Mouse (Mus musculus): ENCODE data around the gene Ccdc155. TPM values are rescaled to one million over a fixed set of nuclear protein-coding genes. Genes with fewer than 3 reads are reported as not detected.

Gene Ccdc155
- polyA plus RNA-seq, 1 experiment from 2014 or later: 0.36 TPM

- H3K4me2 ChIP-seq (ENCODE audit: low read length): peak overlapping the region; percentile 73
- no peak overlapping the region for H3K27ac ChIP-seq
- peak; percentile 75 for ATAC-seq (replicated peaks; ENCODE audit: low FRiP score, low read depth)
- H3K27me3 ChIP-seq (ENCODE audit: insufficient read depth, low read length): peaks cover 28% of the 10 kb centered on the region
- H3K9me3 ChIP-seq (replicated peaks; ENCODE audit: low read length): no peaks in the 10 kb centered on the region
- DNase-seq (ENCODE audit: low spot score): peak; percentile 98
- H3K4me3 ChIP-seq (replicated peaks; ENCODE audit: low read depth, low read length): peak overlapping the region; percentile 29
- peak; percentile 82 for TF ChIP-seq CTCF (IDR thresholded peaks at IDR 0.05; ENCODE audit: low read depth)
- H3K4me1 ChIP-seq (replicated peaks; ENCODE audit: insufficient read depth, low read length): peaks cover 5% of the 10 kb centered on the region; the same call in 1 of the 2 replicates
- peak overlapping the region; percentile 23; the same call in 1 of the 2 replicates for H3K9ac ChIP-seq (ENCODE audit: low read depth, low read length)
- 4% methylated on average over 35 of the region's 35 CpGs for WGBS
- 0 out of 2 replicates have a peak, but pooled peaks cover 13% of the 10 kb centered on the region for H3K36me3 ChIP-seq (ENCODE audit: insufficient read depth, low read length)
Observed at GRCm38 (mm10) chr7:45161612-45162473, 42.8 kb downstream of the Ccdc155 start.

- Histone ChIP-seq H3K9me3 (replicated peaks; ENCODE audit: low read length) (no peaks in the 10 kb centered on the region), H3K27me3 (ENCODE audit: insufficient read depth, low read length) (peaks cover 20% of the 10 kb centered on the region), H3K4me3 (replicated peaks; ENCODE audit: low read depth, low read length) (no peak overlapping the region), H3K9ac (ENCODE audit: low read depth, low read length) (no peak overlapping the region), H3K4me1 (replicated peaks; ENCODE audit: insufficient read depth, low read length) (peaks cover 5% of the 10 kb centered on the region; the same call in 1 of the 2 replicates), H3K4me2 (ENCODE audit: low read length) (no peak overlapping the region), H3K36me3 (ENCODE audit: insufficient read depth, low read length) (peaks cover 13% of the 10 kb centered on the region; the same call in 1 of the 2 replicates), H3K27ac (no peak overlapping the region)
- 90% methylated on average over 3 of the region's 3 CpGs for WGBS
- no peak for TF ChIP-seq CTCF (IDR thresholded peaks at IDR 0.05; ENCODE audit: low read depth)
- DNase-seq (ENCODE audit: low spot score) (no peak), ATAC-seq (replicated peaks; ENCODE audit: low FRiP score, low read depth) (no peak)
Observed at GRCm38 (mm10) chr7:45160866-45161265, 43.8 kb downstream of the Ccdc155 start.

- ATAC-seq (replicated peaks; ENCODE audit: low FRiP score, low read depth): no peak
- DNase-seq (ENCODE audit: low spot score): no peak
- Histone ChIP-seq H3K4me2 (ENCODE audit: low read length) (no peak overlapping the region), H3K27me3 (ENCODE audit: insufficient read depth, low read length) (peaks cover 20% of the 10 kb centered on the region), H3K4me1 (replicated peaks; ENCODE audit: insufficient read depth, low read length) (peaks cover 5% of the 10 kb centered on the region; the same call in 1 of the 2 replicates), H3K4me3 (replicated peaks; ENCODE audit: low read depth, low read length) (no peak overlapping the region), H3K9me3 (replicated peaks; ENCODE audit: low read length) (no peaks in the 10 kb centered on the region), H3K27ac (no peak overlapping the region), H3K9ac (ENCODE audit: low read depth, low read length) (no peak overlapping the region), H3K36me3 (ENCODE audit: insufficient read depth, low read length) (peaks cover 13% of the 10 kb centered on the region; the same call in 1 of the 2 replicates)
- no peak for TF ChIP-seq CTCF (IDR thresholded peaks at IDR 0.05; ENCODE audit: low read depth)
- 93% methylated on average over 6 of the region's 6 CpGs for WGBS
Observed at GRCm38 (mm10) chr7:45160316-45160800, 44.3 kb downstream of the Ccdc155 start.

- no peak overlapping the region for H3K27ac ChIP-seq
- peaks cover 13% of the 10 kb centered on the region; the same call in 1 of the 2 replicates for H3K36me3 ChIP-seq (ENCODE audit: insufficient read depth, low read length)
- peaks cover 5% of the 10 kb centered on the region; the same call in 1 of the 2 replicates for H3K4me1 ChIP-seq (replicated peaks; ENCODE audit: insufficient read depth, low read length)
- DNase-seq (ENCODE audit: low spot score) (no peak), ATAC-seq (replicated peaks; ENCODE audit: low FRiP score, low read depth) (no peak)
- no peak overlapping the region for H3K4me3 ChIP-seq (replicated peaks; ENCODE audit: low read depth, low read length)
- H3K4me2 ChIP-seq (ENCODE audit: low read length): no peak overlapping the region
- 91% methylated on average over 6 of the region's 6 CpGs for WGBS
- H3K9ac ChIP-seq (ENCODE audit: low read depth, low read length): no peak overlapping the region
- no peaks in the 10 kb centered on the region for H3K9me3 ChIP-seq (replicated peaks; ENCODE audit: low read length)
- TF ChIP-seq CTCF (IDR thresholded peaks at IDR 0.05; ENCODE audit: low read depth): no peak
- peaks cover 10% of the 10 kb centered on the region for H3K27me3 ChIP-seq (ENCODE audit: insufficient read depth, low read length)
Observed at GRCm38 (mm10) chr7:45158991-45159390, 45.7 kb downstream of the Ccdc155 start.

- DNase-seq (ENCODE audit: low spot score) (no peak), ATAC-seq (replicated peaks; ENCODE audit: low FRiP score, low read depth) (no peak)
- Histone ChIP-seq H3K4me3 (replicated peaks; ENCODE audit: low read depth, low read length) (no peak overlapping the region), H3K36me3 (ENCODE audit: insufficient read depth, low read length) (peaks cover 13% of the 10 kb centered on the region; the same call in 1 of the 2 replicates), H3K9ac (ENCODE audit: low read depth, low read length) (no peak overlapping the region), H3K27me3 (ENCODE audit: insufficient read depth, low read length) (no peaks in the 10 kb centered on the region), H3K4me2 (ENCODE audit: low read length) (no peak overlapping the region), H3K9me3 (replicated peaks; ENCODE audit: low read length) (no peaks in the 10 kb centered on the region), H3K4me1 (replicated peaks; ENCODE audit: insufficient read depth, low read length) (no peaks in the 10 kb centered on the region; the same call in 1 of the 2 replicates), H3K27ac (no peak overlapping the region)
- no peak for TF ChIP-seq CTCF (IDR thresholded peaks at IDR 0.05; ENCODE audit: low read depth)
- 77% methylated on average over 14 of the region's 14 CpGs for WGBS
Observed at GRCm38 (mm10) chr7:45157459-45157858, 47.2 kb downstream of the Ccdc155 start.

- Histone ChIP-seq H3K4me1 (replicated peaks; ENCODE audit: insufficient read depth, low read length) (no peaks in the 10 kb centered on the region), H3K36me3 (ENCODE audit: insufficient read depth, low read length) (peaks cover 13% of the 10 kb centered on the region; the same call in 1 of the 2 replicates), H3K4me3 (replicated peaks; ENCODE audit: low read depth, low read length) (no peak overlapping the region), H3K27me3 (ENCODE audit: insufficient read depth, low read length) (no peaks in the 10 kb centered on the region), H3K27ac (no peak overlapping the region), H3K9ac (ENCODE audit: low read depth, low read length) (no peak overlapping the region), H3K4me2 (ENCODE audit: low read length) (no peak overlapping the region), H3K9me3 (replicated peaks; ENCODE audit: low read length) (no peaks in the 10 kb centered on the region)
- no peak for DNase-seq (ENCODE audit: low spot score)
- no peak for TF ChIP-seq CTCF (IDR thresholded peaks at IDR 0.05; ENCODE audit: low read depth)
- ATAC-seq (replicated peaks; ENCODE audit: low FRiP score, low read depth): no peak
- 94% methylated on average over 15 of the region's 15 CpGs for WGBS
Observed at GRCm38 (mm10) chr7:45156206-45156605, 48.5 kb downstream of the Ccdc155 start.
